Mouse (Mus musculus): Measurements from ENCODE around the gene Zfp189. TPM values are rescaled to one million over a fixed set of nuclear protein-coding genes. Genes with fewer than 3 reads are reported as not detected.
"Not testable (repeated sequence)": the region's sequence is repeated elsewhere in the genome, so short reads cannot be mapped to it uniquely, and the experiment has no call there.

The Zfp189 gene
- 3.1 and 3.3 TPM in 2 replicates for polyA plus RNA-seq (2015; fragmentation: Nextera tagmentation; extraction: Ambion mirVana)

DNA sequence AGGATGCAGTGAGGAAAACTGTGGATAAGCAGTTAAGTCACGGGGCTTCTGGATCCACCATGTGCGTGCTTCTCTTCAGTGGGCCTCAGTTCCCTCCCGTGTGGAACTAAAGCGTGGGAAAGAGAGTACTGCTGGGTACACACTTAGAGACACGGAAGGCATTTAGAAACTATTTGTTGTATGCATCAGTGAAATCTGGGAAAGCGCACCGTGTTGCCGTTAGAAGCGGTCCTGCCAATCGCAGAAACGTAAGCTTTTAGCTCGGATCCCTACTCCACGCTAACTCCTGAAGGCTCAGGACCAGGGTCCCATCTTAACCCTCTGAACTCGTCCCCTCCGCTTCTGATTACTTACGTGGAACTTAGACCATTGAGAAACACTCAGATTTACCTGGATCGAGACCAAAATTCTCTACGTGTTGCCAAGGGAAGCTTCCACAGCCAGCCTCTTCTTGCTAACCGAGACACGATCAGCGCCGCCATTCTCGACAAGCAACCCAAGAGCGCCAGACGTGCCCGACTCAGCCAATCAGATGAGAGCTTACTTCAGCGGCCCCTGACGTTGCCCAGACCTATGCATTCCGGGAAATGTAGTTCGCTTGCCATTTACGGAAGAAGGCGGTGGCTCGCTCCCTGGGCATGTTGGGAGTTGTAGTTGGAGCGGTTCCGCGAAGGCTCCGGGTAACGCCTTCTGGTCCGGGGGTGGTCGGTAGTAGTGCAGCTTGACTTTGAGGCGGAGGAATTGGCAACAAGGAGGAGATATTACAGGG, at the start of gene Zfp189, which contains the start of gene Mrpl50:
Zfp189 (plus strand) TSS at position 605 of the 769 bp plus-strand sequence.
Mrpl50 (minus strand) TSS at position 522 of the 769 bp plus-strand sequence.
- no peaks in the 10 kb centered on the region for H3K27me3 ChIP-seq
- peak; percentile 98 for ATAC-seq (ENCODE audit: insufficient read depth)
- H3K4me2 ChIP-seq, result peak within 1 kb of the TSS; percentile 84
- peaks cover 14% of the 10 kb centered on the region for H3K36me3 ChIP-seq (replicated peaks)
- H3K9ac ChIP-seq, result peak within 1 kb of the TSS; percentile 74
- WGBS (ENCODE audit: insufficient replicate concordance), result under 1% methylated on average over 41 of the region's 41 CpGs
- H3K27ac ChIP-seq (replicated peaks), result peak within 1 kb of the TSS; percentile 69
- H3K9me3 ChIP-seq (replicated peaks), result no peaks in the 10 kb centered on the region
- peak within 1 kb of the TSS; percentile 79 for H3K4me3 ChIP-seq (replicated peaks)
- H3K4me1 ChIP-seq (replicated peaks), result peaks cover 30% of the 10 kb centered on the region

DNA sequence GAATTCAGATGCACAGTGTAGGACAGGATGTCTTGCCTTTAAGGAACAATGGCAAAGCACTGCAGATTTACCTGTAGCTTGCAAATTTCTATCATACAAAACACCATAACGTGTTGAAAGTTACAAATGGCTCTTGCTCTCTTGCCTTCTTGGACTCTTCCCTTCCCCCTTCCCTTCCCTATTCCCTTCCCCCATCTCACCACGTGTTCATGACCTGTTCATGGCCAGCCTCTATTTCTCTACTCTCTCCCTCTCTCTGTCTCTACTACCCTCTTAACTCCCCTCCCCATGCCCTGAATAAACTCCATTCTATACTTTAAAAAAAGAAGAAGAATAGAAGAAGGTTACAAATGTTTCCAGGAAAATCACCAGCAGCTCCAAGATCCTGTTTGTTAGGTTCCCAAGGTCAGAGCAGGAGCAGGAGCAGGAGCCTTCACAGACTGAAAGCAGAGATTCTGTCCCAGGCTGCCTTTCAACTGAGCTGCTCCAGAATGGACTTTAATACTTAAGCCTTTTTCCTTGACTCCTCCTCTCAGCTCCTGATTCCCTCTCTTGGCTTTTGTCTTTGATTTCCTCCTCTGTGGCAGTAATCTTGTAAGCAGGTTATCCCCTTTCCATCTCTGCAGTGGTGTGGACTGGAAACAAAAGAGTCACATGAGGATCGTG, 47.4 kb upstream of the Zfp189 start, which contains the start of gene Acnat1:
Acnat1 (minus strand) TSS at position 478 of the 666 bp plus-strand sequence.
- Histone ChIP-seq H3K27ac (replicated peaks) (peak within 1 kb of the TSS; percentile 71), H3K4me2 (peak within 1 kb of the TSS; percentile 42), H3K9ac (no peak within 1 kb of the TSS), H3K9me3 (replicated peaks) (no peaks in the 10 kb centered on the region), H3K27me3 (no peaks in the 10 kb centered on the region), H3K4me1 (replicated peaks) (peaks cover 55% of the 10 kb centered on the region), H3K36me3 (replicated peaks) (no peaks in the 10 kb centered on the region), H3K4me3 (replicated peaks) (no peak within 1 kb of the TSS)
- ATAC-seq (ENCODE audit: insufficient read depth), result no peak
- WGBS (ENCODE audit: insufficient replicate concordance), result 46% methylated on average over 3 of the region's 3 CpGs

DNA sequence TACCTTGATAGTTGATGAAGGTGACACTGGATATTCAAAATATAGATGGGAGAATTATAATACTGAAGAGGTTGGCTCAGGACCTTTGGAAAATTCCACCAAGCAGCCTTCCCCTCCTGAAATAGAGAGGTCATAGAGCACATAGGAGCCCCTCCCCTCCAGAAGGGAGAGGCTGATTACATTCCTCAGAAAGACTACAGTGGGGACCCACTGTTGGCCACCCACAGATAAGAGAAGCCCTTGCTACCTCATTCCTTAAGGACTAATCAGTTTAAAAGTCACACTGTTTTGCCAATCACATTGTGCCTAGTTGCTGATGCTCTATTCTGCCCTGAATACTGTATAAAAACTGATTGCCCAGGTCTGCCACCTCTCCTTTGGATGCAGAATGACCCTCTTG, 46.4 kb upstream of the Zfp189 start:
- Histone ChIP-seq H3K27me3 (no peaks in the 10 kb centered on the region), H3K4me1 (replicated peaks) (peaks cover 60% of the 10 kb centered on the region), H3K9ac (no peak overlapping the region), H3K9me3 (replicated peaks) (no peaks in the 10 kb centered on the region), H3K4me2 (peak overlapping the region; percentile 42), H3K27ac (replicated peaks) (peak overlapping the region; percentile 71), H3K36me3 (replicated peaks) (no peaks in the 10 kb centered on the region), H3K4me3 (replicated peaks) (no peak overlapping the region)
- ATAC-seq (ENCODE audit: insufficient read depth), result peak; percentile 87

DNA sequence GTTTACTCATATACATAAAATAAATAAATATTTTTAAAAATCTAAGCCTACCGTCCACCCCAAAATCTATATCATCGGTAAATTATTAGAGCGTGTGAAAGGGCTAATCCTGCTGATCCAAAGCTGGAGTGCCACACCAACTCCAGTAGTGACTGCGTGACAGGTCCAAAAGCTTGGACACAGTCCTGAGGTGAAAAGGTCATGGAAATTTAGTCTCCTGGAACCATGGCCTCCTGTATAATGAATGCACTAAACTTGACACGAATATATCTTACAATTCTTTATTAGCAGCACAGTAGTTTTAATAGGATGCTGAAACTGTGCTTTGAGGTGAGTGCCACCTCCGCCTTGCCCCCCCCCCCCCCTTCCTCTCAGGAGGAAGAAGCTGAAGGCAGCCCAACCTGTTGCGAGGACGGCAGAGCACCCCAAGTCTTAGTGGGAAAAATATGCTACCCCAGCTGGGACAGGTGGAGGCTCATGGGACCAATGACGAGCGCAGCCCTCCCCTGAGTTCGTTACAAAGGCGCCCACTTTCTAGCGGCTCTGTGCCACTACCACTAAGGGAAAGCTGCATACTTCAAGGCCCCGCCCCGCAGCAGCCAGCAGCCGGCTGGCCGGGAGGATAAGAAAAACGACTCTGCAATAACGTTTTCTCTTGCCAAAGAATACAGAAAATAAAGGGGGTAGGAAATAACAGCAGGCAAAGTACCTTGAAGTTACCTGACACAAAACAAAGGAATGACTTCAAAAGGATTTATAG, 42.7 kb upstream of the Zfp189 start:
- 16% methylated on average over 19 of the region's 19 CpGs for WGBS (ENCODE audit: insufficient replicate concordance)
- Histone ChIP-seq H3K4me1 (replicated peaks) (peaks cover 70% of the 10 kb centered on the region), H3K9ac (peak overlapping the region; percentile 39; the same call in 1 of the 2 replicates)

DNA sequence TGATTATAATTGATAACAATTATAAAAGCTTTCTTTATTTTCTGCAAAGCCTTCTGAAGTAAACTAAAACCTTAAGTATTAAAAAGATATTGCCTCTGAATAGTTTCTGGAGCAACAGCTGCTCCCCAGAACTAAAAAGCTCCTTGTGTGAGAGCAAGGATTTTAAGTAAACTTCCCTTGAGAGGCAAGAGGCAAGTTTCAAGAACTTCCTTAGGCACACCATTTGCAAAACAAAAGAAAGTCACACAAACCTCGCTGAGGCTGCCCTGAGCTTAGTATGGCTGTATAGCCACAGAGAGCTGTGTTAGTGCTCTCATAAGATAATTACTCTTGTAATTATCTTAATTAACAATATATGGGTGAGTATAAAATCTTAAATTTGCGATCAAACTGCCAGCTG, 41.9 kb upstream of the Zfp189 start:
- H3K36me3 ChIP-seq (replicated peaks); H3K27me3 ChIP-seq; H3K9ac ChIP-seq; H3K9me3 ChIP-seq (replicated peaks); H3K4me3 ChIP-seq (replicated peaks); ATAC-seq (ENCODE audit: insufficient read depth): not testable (repeated sequence)
- 15% methylated on average over 2 of the region's 2 CpGs for WGBS (ENCODE audit: insufficient replicate concordance)
- peaks cover 63% of the 10 kb centered on the region for H3K4me1 ChIP-seq (replicated peaks)
- peak overlapping the region; percentile 63; the same call in 1 of the 2 replicates for H3K27ac ChIP-seq (replicated peaks)
- peak overlapping the region; percentile 72 for H3K4me2 ChIP-seq

More for the DNA sequence above, 42.7 kb upstream of the Zfp189 start:
- Histone ChIP-seq H3K4me3 (replicated peaks) (peak overlapping the region; percentile 46), H3K9me3 (replicated peaks) (no peaks in the 10 kb centered on the region), H3K4me2 (peak overlapping the region; percentile 72), H3K36me3 (replicated peaks) (no peaks in the 10 kb centered on the region), H3K27ac (replicated peaks) (peak overlapping the region; percentile 77), H3K27me3 (no peaks in the 10 kb centered on the region)
- peak; percentile 71 for ATAC-seq (ENCODE audit: insufficient read depth)

DNA sequence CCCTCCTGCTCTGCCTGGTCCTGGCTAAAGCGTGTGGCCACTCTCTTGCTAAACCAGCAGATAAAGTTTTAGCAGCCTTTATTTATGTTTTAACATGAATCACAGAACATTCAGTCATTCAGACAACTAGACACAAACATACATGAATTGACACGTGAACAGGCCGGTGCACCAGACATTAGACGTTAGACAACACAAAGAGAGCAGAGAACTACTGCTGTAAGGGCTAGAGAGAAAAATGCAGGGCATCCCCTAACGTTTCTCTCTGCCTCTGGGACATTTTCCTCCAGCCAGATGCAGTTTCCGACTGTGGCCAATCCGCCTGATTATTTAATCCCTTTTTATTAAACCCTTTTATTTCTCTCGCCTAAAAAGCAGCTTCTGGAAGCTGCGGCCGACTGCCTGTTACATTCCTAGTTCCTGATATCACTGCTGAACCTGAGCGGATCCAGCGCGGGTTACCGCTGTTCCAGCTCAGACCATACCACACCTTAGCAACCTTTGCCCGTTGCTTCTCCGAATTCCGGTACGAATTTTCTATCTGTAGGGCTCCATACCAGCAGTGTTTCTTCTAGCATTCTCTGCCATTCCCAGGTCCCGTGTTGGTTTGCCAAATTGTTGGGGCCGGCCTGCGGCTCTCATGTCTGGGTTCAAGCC, 40.7 kb upstream of the Zfp189 start:
- no peak for ATAC-seq (ENCODE audit: insufficient read depth)
- H3K27ac ChIP-seq (replicated peaks), result 0 out of 2 replicates have a peak overlapping the region, but pooled peaks have one; percentile 51
- H3K4me3 ChIP-seq (replicated peaks), result peak overlapping the region; percentile 6; the same call in 1 of the 2 replicates
- H3K27me3 ChIP-seq, result no peaks in the 10 kb centered on the region
- peak overlapping the region; percentile 34; the same call in 1 of the 2 replicates for H3K4me2 ChIP-seq
- H3K9me3 ChIP-seq (replicated peaks), result no peaks in the 10 kb centered on the region
- peaks cover 51% of the 10 kb centered on the region for H3K4me1 ChIP-seq (replicated peaks)
- 0 out of 2 replicates have a peak overlapping the region, but pooled peaks have one; percentile 6 for H3K9ac ChIP-seq
- H3K36me3 ChIP-seq (replicated peaks), result no peaks in the 10 kb centered on the region
- 39% methylated on average over 21 of the region's 21 CpGs for WGBS (ENCODE audit: insufficient replicate concordance)

DNA sequence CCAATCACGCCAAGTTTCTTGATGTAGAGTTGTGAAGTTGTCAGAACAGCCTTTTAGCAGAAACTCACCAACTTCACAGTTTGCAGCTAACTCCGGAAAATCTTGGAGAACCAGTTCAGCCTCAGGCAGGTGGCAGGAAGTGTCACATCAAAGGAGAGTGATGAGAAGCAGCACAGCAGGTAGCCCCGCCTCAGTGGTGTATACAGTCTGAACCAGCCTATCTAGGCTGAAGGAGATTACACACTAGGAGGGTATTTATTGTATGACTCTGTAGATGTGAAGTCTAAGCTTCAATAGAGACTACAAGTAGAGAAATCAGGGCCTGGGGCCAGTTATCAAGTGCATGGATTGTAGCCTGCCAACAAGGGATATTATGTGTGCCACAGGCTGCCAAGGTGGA, 40.1 kb upstream of the Zfp189 start:
- WGBS (ENCODE audit: insufficient replicate concordance), result 58% methylated on average over 3 of the region's 3 CpGs
- ATAC-seq (ENCODE audit: insufficient read depth), result no peak
- Histone ChIP-seq H3K36me3 (replicated peaks) (no peaks in the 10 kb centered on the region), H3K4me3 (replicated peaks) (0 out of 2 replicates have a peak overlapping the region, but pooled peaks have one; percentile 6), H3K4me1 (replicated peaks) (peaks cover 44% of the 10 kb centered on the region), H3K9me3 (replicated peaks) (no peaks in the 10 kb centered on the region), H3K27ac (replicated peaks) (peak overlapping the region; percentile 51; the same call in 1 of the 2 replicates), H3K4me2 (no peak overlapping the region), H3K9ac (no peak overlapping the region), H3K27me3 (no peaks in the 10 kb centered on the region)

DNA sequence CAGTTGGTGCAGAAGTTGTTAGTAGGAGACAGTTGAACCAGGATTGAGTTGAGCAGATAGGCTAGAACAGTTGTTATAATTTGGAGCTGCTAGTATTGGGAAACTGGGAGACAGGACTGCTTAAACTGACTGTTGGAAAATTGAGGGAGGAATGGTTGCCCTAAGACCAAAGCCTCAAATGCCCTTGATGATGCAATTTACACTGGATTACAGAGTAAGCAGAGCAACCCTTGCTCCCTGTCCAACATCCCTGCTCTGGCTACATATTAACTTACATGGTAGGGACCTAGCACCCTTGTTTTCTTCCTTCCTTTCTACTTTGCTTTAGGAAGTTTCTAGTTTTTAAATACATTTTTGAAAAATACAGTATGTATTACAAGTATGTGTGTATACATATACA, 35.5 kb upstream of the Zfp189 start:
- Histone ChIP-seq H3K4me3 (replicated peaks) (no peak overlapping the region), H3K27me3 (no peaks in the 10 kb centered on the region), H3K36me3 (replicated peaks) (no peaks in the 10 kb centered on the region), H3K9ac (no peak overlapping the region), H3K4me1 (replicated peaks) (peaks cover 13% of the 10 kb centered on the region), H3K4me2 (no peak overlapping the region), H3K9me3 (replicated peaks) (no peaks in the 10 kb centered on the region), H3K27ac (replicated peaks) (peak overlapping the region; percentile 58)
- ATAC-seq (ENCODE audit: insufficient read depth), result peak; percentile 82

DNA sequence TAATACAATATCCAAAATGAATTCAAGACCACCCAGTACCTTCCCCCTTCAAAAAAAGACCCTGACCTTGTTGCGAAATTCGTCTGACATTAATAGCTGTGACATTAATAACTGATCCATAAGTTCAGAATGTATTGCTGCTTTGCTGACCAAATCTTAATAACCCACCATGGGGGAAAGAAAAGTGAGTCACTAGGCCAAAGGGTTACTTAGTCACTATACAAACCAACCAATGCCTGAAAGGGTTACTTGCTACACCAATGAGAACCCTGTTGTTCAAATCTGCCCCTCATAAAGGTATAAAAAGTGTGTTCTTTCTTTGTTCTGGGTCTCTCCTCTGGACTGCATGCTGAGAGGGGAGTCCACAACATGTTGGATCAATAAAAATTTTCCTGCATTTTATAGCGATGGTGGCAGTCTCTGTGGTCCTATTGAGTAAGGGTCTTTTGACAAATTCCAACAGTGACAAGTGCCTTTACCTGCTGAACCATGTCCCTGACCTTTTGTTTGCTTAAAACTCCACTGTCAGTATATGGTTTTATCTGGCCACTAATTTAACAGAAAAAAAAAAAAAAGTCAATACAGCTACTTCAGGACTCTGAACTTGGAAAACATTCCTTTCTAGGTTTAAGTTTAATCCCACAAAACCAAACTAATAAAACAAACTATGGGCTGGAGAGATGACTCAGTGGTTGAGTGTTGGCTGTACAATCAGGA, 34.9 kb upstream of the Zfp189 start:
- 42% methylated on average over 3 of the region's 3 CpGs for WGBS (ENCODE audit: insufficient replicate concordance)
- peak overlapping the region; percentile 45; the same call in 1 of the 2 replicates for H3K27ac ChIP-seq (replicated peaks)
- not testable (repeated sequence) for H3K9ac ChIP-seq; H3K4me2 ChIP-seq; H3K4me3 ChIP-seq (replicated peaks); H3K36me3 ChIP-seq (replicated peaks); H3K9me3 ChIP-seq (replicated peaks); H3K27me3 ChIP-seq; H3K4me1 ChIP-seq (replicated peaks)
- peak; percentile 49 for ATAC-seq (ENCODE audit: insufficient read depth)

DNA sequence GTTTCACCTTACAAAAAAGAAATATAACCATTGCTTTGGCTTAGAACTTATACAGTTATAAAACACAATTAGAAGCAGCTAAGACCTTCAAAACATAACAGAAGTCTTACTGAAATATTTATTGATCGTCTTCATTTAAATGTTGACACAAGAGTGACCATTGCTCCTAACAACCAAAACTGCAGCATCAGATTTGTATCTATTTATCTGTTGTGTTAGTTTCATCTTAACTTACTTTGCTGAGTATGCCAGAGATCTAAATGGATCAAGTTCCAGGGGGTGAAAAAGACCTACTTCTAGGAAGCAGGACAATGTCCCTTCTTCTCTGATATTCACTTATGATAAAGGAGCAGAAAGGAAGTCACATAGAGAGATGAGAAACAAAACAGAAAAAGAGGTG, 17.4 kb upstream of the Zfp189 start:
- H3K9me3 ChIP-seq (replicated peaks), result no peaks in the 10 kb centered on the region
- H3K27me3 ChIP-seq, result no peaks in the 10 kb centered on the region
- no peaks in the 10 kb centered on the region for H3K36me3 ChIP-seq (replicated peaks)
- H3K4me2 ChIP-seq, result no peak overlapping the region
- WGBS (ENCODE audit: insufficient replicate concordance), result 56% methylated on average over 1 of the region's 1 CpGs
- ATAC-seq (ENCODE audit: insufficient read depth), result no peak
- no peak overlapping the region for H3K27ac ChIP-seq (replicated peaks)
- H3K4me1 ChIP-seq (replicated peaks), result peaks cover 10% of the 10 kb centered on the region; the same call in 1 of the 2 replicates
- no peak overlapping the region for H3K4me3 ChIP-seq (replicated peaks)
- H3K9ac ChIP-seq, result no peak overlapping the region

All from liver, embryonic 15.5 days (tissue).